Mouse (Mus musculus) lung, embryonic 14.5 days (tissue): Measurements from ENCODE around the gene Esyt1. TPM values are rescaled to one million over a fixed set of nuclear protein-coding genes. Genes with fewer than 3 reads are reported as not detected.

Source experiments
- ATAC-seq: fragments of 200-750 bp; cut with Nextera tagmentation; 2 replicates; pipeline ENCODE4 v1.8.0; 2017; ENCODE audit warnings: mild to moderate bottlenecking, moderate TSS enrichment, moderate library complexity; ENCODE audit not compliant: insufficient read depth
- DNase-seq: peaks from one replicate; pipeline ENCODE4 v3.0.0-alpha.2; 2015
- H3K27ac ChIP-seq: fragments of 300-500 bp; sonication (generic); 2 replicates; pipeline ENCODE4 v1.5.1; 2014; ENCODE audit warnings: low read depth, mild to moderate bottlenecking, moderate library complexity
- H3K27me3 ChIP-seq: fragments of 300-500 bp; sonication (generic); 2 replicates; pipeline ENCODE4 v1.6.1; 2014; ENCODE audit warnings: low read length, control low read depth; ENCODE audit not compliant: insufficient read depth
- H3K36me3 ChIP-seq: fragments of 300-500 bp; sonication (generic); 2 replicates; pipeline ENCODE4 v1.6.1; 2014; ENCODE audit warnings: control low read depth; ENCODE audit not compliant: insufficient read depth
- H3K4me1 ChIP-seq: fragments of 300-500 bp; sonication (generic); 2 replicates; pipeline ENCODE4 v1.6.1; 2014; ENCODE audit warnings: antibody characterized with exemption, control low read depth; ENCODE audit not compliant: insufficient read depth
- H3K4me2 ChIP-seq: fragments of 300-500 bp; sonication (generic); 2 replicates; pipeline ENCODE4 v1.6.1; 2014; ENCODE audit warnings: mild to moderate bottlenecking
- H3K4me3 ChIP-seq: fragments of 300-500 bp; sonication (generic); 2 replicates; pipeline ENCODE4 v1.5.1; 2014; ENCODE audit warnings: low read depth, low read length
- H3K9ac ChIP-seq: fragments of 300-500 bp; sonication (generic); 2 replicates; pipeline ENCODE4 v1.6.1; 2014
- H3K9me3 ChIP-seq: fragments of 300-500 bp; sonication (generic); 2 replicates; pipeline ENCODE4 v1.6.1; 2016; ENCODE audit warnings: low read depth, low read length, control low read depth
- CTCF ChIP-seq: IDR thresholded peaks from 2 replicates; pipeline ENCODE4 v1.5.1; 2016; ENCODE audit warnings: antibody characterized with exemption, low read depth
- WGBS: fragments of 180-500 bp; shearing (Covaris S2); extraction: QIAGEN DNeasy Blood & Tissue Kit; methylation state at CpG from one replicate; pipeline ENCODE4 v1.1.7; 2014; 5-methylcytosine and 5-hydroxymethylcytosine counted together
- polyA plus RNA-seq: library from polyadenylated mRNA; unstranded; fragments of >200 nt; fragmentation: Nextera tagmentation; extraction: Ambion mirVana; gene quantifications from 2 replicates; pipeline ENCODE4 v1.2.1, GENCODE M21; 2014

The Esyt1 gene
- polyA plus RNA-seq, 1 experiment from 2014 or later = 23.0 TPM

DNA sequence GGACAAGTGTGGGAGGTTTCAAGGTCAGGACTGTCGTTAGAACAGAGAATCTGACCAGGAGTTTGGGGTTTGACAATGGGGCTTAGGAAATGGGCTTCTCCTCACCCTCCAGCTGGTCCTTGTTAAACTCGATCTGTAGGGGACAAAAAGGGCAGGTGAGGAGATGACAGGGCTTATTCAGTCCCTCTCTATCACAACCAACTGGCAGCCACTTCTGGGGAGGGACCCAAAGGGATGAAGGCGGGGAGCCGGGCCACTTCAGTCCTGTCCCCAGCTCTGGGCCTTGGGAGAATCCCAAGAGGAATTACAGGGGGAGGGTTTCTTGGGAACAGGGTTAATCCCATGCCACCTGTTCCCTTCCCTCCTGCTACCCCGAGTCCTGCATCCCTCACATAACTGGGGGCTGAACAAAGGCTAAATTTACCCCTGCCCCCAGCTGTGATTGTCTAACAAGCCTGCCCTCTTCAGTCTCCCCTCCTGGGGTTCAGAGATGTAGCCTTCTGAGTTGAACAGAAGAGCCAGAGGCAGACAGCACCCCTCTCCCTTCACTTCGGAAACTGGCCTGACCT lies 29.1 kb downstream of the Esyt1 start:
- Histone ChIP-seq H3K4me3 (no peak overlapping the region), H3K9ac (no peak overlapping the region), H3K36me3 (peaks cover 7% of the 10 kb centered on the region), H3K4me2 (no peak overlapping the region), H3K27ac (no peak overlapping the region), H3K9me3 (no peaks in the 10 kb centered on the region), H3K4me1 (peaks cover 9% of the 10 kb centered on the region), H3K27me3 (no peaks in the 10 kb centered on the region)
- DNase-seq = no peak
- WGBS = 32% methylated on average over 6 of the region's 6 CpGs
- no peak for TF ChIP-seq CTCF
- ATAC-seq = no peak

DNA sequence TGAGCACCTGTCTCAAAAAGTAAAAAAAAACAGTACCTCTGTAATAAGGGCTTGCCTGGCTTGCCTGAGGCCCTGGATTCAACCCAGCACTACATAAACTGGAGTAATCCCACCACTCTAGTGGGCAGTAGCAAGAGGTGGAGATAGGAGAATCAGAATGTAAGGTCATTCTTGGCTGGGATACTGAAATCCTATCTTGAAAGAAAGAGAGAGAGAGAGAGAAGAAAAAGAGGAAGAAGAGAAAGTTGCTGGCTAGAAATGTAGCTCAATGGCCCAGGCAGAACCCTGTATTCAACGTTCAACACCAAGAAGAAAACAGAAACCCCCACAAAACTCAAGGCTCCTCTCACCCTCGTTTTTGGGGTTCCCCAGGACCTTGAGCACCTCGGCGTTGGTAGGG lies 29.8 kb downstream of the Esyt1 start:
- H3K9ac ChIP-seq = no peak overlapping the region
- peaks cover 11% of the 10 kb centered on the region for H3K4me1 ChIP-seq
- H3K27me3 ChIP-seq = no peaks in the 10 kb centered on the region
- WGBS = 66% methylated on average over 4 of the region's 4 CpGs
- TF ChIP-seq CTCF = no peak
- ATAC-seq = no peak
- H3K27ac ChIP-seq = no peak overlapping the region
- DNase-seq = no peak
- peaks cover 14% of the 10 kb centered on the region for H3K36me3 ChIP-seq
- H3K9me3 ChIP-seq = no peaks in the 10 kb centered on the region
- no peak overlapping the region for H3K4me3 ChIP-seq
- no peak overlapping the region for H3K4me2 ChIP-seq

DNA sequence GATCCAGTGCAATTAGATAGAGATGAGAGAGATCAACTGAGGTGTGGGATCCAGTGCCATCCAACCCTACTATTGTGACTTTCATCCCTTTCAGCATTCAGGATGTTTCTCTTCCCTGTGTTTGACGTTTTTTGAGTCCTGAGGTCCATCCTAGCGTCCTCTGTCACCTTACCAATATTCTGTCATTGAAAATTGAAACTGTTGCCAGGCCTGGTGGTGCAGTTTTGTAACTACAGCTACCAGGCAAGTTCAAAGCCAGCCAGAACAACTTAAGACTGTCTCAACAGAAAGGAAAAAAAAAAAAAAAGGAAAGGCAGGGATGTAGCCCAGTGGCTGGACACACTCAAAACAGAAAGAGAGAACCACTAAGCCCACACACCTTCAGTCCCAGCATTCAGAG lies 30.4 kb downstream of the Esyt1 start:
- H3K9ac ChIP-seq = no peak overlapping the region
- H3K9me3 ChIP-seq = no peaks in the 10 kb centered on the region
- DNase-seq (no peak), ATAC-seq (no peak)
- H3K4me2 ChIP-seq = peak overlapping the region; percentile 86
- 76% methylated on average over 2 of the region's 2 CpGs for WGBS
- H3K27me3 ChIP-seq = no peaks in the 10 kb centered on the region
- H3K27ac ChIP-seq = no peak overlapping the region
- peak overlapping the region; percentile 84; the same call in 1 of the 2 replicates for H3K4me3 ChIP-seq
- peaks cover 20% of the 10 kb centered on the region for H3K36me3 ChIP-seq
- no peak for TF ChIP-seq CTCF
- peaks cover 11% of the 10 kb centered on the region for H3K4me1 ChIP-seq

DNA sequence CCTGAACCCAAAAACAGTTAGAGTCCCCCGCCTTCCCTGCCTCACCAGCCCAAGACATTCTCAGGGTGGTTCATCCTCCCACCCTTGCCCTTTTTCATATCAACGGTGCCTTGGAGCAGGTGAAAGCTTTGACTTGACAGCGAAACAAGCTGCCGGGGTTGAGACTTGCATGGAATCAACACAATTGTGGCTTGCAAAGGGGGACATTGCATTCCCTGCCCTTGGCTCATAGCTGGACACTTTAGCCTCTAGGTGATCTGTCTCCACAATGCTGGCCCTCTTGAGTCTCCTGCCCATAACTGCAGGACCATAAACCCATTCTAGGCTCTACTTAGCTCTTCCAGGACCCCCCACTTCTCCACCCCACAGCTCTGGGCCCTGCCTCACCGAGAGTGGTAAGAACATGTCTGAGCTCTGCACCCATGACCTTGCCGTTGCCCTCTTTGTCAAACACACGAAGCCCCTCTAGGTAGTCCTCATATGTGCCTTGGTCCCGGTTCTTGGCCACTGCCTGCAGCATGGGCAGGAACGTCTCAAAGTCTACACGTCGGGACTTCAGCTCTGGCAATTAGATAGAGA lies 30.9 kb downstream of the Esyt1 start:
- Histone ChIP-seq H3K9me3 (no peaks in the 10 kb centered on the region), H3K27me3 (no peaks in the 10 kb centered on the region), H3K4me1 (peaks cover 11% of the 10 kb centered on the region), H3K9ac (peak overlapping the region; percentile 87), H3K36me3 (peaks cover 25% of the 10 kb centered on the region), H3K4me2 (peak overlapping the region; percentile 86), H3K4me3 (peak overlapping the region; percentile 84), H3K27ac (peak overlapping the region; percentile 95)
- DNase-seq (no peak), ATAC-seq (no peak)
- TF ChIP-seq CTCF = no peak; the same call in 1 of the 2 replicates
- WGBS = 43% methylated on average over 11 of the region's 11 CpGs

DNA sequence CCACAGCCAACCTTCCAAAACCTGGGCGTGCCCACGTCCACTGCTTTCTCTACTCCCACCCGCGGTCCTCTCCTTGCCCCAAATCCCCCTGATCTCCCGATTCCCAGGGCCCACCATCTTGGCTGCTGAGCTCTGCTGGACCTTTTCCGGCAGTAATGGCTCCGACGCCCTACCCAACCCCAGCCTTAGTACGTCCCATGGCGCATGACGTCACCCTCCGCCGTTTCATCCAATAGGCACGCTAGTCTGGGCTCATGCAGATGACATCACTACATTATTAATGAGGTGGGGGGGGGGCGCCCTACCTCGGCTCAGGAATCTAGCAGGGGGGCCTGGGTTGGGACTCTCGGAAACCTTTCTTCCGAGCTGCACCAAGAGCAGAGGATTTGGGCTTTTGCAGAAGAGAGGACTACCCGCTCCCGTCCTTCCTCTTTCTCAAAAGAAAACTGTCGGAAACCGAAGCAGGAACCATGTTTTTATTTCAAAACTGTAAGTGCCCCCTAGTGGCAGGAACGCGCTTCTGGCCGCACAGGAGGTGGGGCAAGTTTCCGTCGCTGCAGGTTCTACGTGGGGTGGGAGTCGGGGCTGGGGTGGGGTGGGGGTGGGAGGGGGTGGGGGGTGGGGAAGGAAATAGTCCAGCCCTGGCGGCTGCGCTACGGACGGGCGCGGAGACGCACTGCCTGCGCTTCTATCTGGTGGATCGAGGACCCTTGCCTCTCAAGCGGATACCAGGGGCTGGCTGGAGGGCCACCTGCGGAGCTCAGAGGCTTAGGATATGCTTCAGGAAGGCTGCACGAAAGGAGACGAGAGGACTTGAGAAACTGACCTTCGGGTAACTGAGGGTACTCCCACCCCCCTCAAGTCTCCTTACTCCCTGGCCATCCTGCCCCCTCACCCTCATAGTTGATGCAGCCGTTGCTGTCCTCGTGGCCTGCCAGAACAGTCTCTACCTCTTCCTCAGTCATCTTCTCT lies 31.7 kb downstream of the Esyt1 start, which contains the start of gene Myl6:
TSS of gene Myl6 (minus strand) at position 451 of the 972 bp plus-strand sequence.
- Histone ChIP-seq H3K4me2 (peak within 1 kb of the TSS; percentile 86), H3K4me3 (peak within 1 kb of the TSS; percentile 84), H3K9me3 (no peaks in the 10 kb centered on the region), H3K9ac (peak within 1 kb of the TSS; percentile 87), H3K27me3 (no peaks in the 10 kb centered on the region), H3K27ac (peak within 1 kb of the TSS; percentile 95), H3K4me1 (peaks cover 11% of the 10 kb centered on the region), H3K36me3 (peaks cover 33% of the 10 kb centered on the region)
- WGBS = under 1% methylated on average over 45 of the region's 45 CpGs
- peak; percentile 86 for TF ChIP-seq CTCF
- peak; percentile 91 for ATAC-seq
- DNase-seq = peak; percentile 100

DNA sequence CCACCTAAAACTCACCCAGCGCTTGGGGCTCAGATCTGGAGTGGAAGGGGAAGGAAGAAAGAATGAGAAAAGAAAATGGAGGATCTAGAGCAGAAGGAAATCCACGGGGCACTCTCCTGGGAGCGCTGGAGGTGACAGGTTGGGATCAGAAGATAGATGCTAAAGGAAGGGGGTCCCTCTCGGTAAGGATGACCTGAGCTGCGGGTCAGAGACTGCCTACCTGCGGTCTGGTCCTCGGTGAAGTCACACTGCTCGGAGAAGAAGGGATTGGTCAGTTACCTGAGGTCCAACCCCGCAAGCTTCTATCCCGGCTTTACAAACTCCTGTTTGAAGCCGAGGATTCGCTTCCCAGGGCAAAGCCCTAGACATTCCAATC lies 32.4 kb downstream of the Esyt1 start:
- peaks cover 40% of the 10 kb centered on the region for H3K36me3 ChIP-seq
- H3K9ac ChIP-seq = peak overlapping the region; percentile 87
- no peak for TF ChIP-seq CTCF
- DNase-seq (no peak), ATAC-seq (no peak; the same call in 1 of the 2 replicates)
- peak overlapping the region; percentile 95 for H3K27ac ChIP-seq
- H3K4me2 ChIP-seq = peak overlapping the region; percentile 86
- H3K27me3 ChIP-seq = no peaks in the 10 kb centered on the region
- H3K9me3 ChIP-seq = no peaks in the 10 kb centered on the region
- 0% methylated on average over 12 of the region's 12 CpGs for WGBS
- peak overlapping the region; percentile 84 for H3K4me3 ChIP-seq
- H3K4me1 ChIP-seq = peaks cover 11% of the 10 kb centered on the region
